Mouse (Mus musculus) lung, embryonic 16.5 days (tissue): Measurements from ENCODE around the gene Atp6v1fnb. TPM values are rescaled to one million over a fixed set of nuclear protein-coding genes. Genes with fewer than 3 reads are reported as not detected.

Experiments
- ATAC-seq: fragments of 200-750 bp; cut with Nextera tagmentation; 2 replicates; pipeline ENCODE4 v1.8.0; 2017; ENCODE audit warnings: low read depth, mild to moderate bottlenecking, moderate library complexity
- H3K27ac ChIP-seq: fragments of 300-500 bp; sonication (generic); 2 replicates; pipeline ENCODE4 v1.5.1; 2014; ENCODE audit warnings: mild to moderate bottlenecking, control low read depth, low read length
- H3K27me3 ChIP-seq: fragments of 300-500 bp; sonication (generic); 2 replicates; pipeline ENCODE4 v1.6.1; 2014; ENCODE audit warnings: low read depth, low read length, mixed read lengths; ENCODE audit not compliant: control insufficient read depth, insufficient read depth
- H3K36me3 ChIP-seq: fragments of 300-500 bp; sonication (generic); 2 replicates; pipeline ENCODE4 v1.6.1; 2014; ENCODE audit warnings: low read length; ENCODE audit not compliant: control insufficient read depth, insufficient read depth
- H3K4me1 ChIP-seq: fragments of 300-500 bp; sonication (generic); replicated peaks from 2 replicates; pipeline ENCODE4 v1.6.1; 2014; ENCODE audit warnings: low read length, mixed read lengths; ENCODE audit not compliant: control insufficient read depth, insufficient read depth
- H3K4me2 ChIP-seq: fragments of 300-500 bp; sonication (generic); 2 replicates; pipeline ENCODE4 v1.6.1; 2014; ENCODE audit warnings: low read depth, low read length, control low read depth
- H3K4me3 ChIP-seq: fragments of 300-500 bp; sonication (generic); 2 replicates; pipeline ENCODE4 v1.5.1; 2014; ENCODE audit warnings: mild to moderate bottlenecking, low read length, control low read depth
- H3K9ac ChIP-seq: fragments of 300-500 bp; sonication (generic); 2 replicates; pipeline ENCODE4 v1.6.1; 2014; ENCODE audit warnings: low read length, control low read depth
- H3K9me3 ChIP-seq: fragments of 300-500 bp; sonication (generic); 2 replicates; pipeline ENCODE4 v1.6.1; 2016; ENCODE audit warnings: low read length; ENCODE audit not compliant: control insufficient read depth
- WGBS: fragments of 180-500 bp; shearing (Covaris S2); extraction: QIAGEN DNeasy Blood & Tissue Kit; methylation state at CpG from one replicate; pipeline ENCODE4 v1.1.7; 2014; 5-methylcytosine and 5-hydroxymethylcytosine counted together
- polyA plus RNA-seq: library from polyadenylated mRNA; unstranded; fragments of >200 nt; fragmentation: Nextera tagmentation; extraction: Ambion mirVana; gene quantifications from 2 replicates; pipeline ENCODE4 v1.2.1, GENCODE M21; 2015

Gene Atp6v1fnb
- polyA plus RNA-seq, 1 experiment from 2014 or later = not detected

DNA sequence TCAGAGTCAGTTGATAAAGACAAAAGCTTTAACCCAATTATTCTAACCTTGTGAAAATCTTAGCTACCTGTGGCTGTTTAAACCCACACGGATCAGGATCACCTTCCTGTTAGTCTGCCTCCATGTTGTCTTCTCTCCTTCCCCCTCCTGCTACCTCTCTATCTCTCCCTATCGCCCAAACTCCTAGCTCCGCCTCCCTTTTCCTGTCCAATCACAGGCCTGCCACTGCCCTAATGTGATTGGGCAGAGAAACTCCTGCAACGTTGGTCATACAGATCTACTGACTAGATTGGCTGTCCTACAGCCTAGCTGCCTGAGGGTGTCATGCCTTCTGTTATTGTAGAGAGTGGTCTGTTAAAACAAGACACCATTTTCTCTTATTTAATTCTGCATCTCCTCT, 21.4 kb upstream of the Atp6v1fnb start:
- Histone ChIP-seq H3K36me3 (no peaks in the 10 kb centered on the region), H3K27me3 (no peaks in the 10 kb centered on the region), H3K4me2 (no peak overlapping the region), H3K27ac (no peak overlapping the region), H3K4me3 (no peak overlapping the region), H3K4me1 (no peaks in the 10 kb centered on the region), H3K9me3 (no peaks in the 10 kb centered on the region), H3K9ac (no peak overlapping the region)
- no peak for ATAC-seq
- WGBS = 27% methylated on average over 4 of the region's 4 CpGs

DNA sequence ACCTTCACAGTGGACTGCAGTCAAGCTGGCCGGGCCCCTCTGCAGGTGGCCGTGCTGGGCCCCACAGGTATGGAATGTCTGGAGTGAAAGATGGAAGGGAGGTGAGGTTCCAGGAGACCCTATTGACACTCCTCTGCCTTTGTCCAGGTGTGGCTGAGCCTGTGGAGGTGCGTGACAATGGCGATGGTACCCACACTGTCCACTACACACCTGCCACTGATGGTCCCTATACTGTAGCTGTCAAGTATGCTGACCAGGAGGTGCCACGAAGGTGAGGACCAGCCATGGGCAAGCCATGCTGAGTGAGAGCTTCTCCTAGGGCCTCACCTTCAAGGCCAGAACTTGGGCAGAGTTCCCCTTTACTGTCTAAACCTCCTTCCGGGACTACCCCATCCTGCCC, 20.6 kb upstream of the Atp6v1fnb start:
- no peaks in the 10 kb centered on the region for H3K36me3 ChIP-seq
- ATAC-seq = no peak
- H3K9ac ChIP-seq = no peak overlapping the region
- no peaks in the 10 kb centered on the region for H3K27me3 ChIP-seq
- H3K4me3 ChIP-seq = no peak overlapping the region
- H3K27ac ChIP-seq = no peak overlapping the region
- 90% methylated on average over 6 of the region's 6 CpGs for WGBS
- no peaks in the 10 kb centered on the region for H3K9me3 ChIP-seq
- no peaks in the 10 kb centered on the region for H3K4me1 ChIP-seq
- H3K4me2 ChIP-seq = no peak overlapping the region

DNA sequence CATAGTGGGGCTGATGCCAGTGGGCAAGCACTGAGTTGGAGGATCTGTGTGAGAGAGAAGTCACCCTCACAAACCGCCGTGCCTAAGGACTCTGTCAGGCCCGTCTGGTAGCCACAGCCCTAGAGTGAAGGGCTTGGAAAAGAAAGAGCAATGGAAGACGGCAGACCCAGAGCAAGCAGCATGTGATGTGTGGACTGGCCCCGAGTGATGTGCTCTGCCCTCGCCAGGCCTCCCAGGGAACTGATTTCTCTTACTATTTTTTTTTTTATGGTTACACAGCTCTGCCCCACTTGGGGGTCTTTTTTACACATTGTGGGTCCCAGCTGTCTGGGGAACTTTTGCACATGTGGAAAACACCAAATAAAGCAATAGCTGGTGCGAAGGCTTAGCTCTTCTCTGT, 9.7 kb upstream of the Atp6v1fnb start:
- Histone ChIP-seq H3K4me3 (no peak overlapping the region), H3K4me1 (no peaks in the 10 kb centered on the region), H3K27ac (no peak overlapping the region), H3K36me3 (no peaks in the 10 kb centered on the region; the same call in 1 of the 2 replicates), H3K9ac (no peak overlapping the region), H3K27me3 (no peaks in the 10 kb centered on the region), H3K4me2 (no peak overlapping the region), H3K9me3 (no peaks in the 10 kb centered on the region)
- 47% methylated on average over 7 of the region's 7 CpGs for WGBS
- ATAC-seq = no peak

DNA sequence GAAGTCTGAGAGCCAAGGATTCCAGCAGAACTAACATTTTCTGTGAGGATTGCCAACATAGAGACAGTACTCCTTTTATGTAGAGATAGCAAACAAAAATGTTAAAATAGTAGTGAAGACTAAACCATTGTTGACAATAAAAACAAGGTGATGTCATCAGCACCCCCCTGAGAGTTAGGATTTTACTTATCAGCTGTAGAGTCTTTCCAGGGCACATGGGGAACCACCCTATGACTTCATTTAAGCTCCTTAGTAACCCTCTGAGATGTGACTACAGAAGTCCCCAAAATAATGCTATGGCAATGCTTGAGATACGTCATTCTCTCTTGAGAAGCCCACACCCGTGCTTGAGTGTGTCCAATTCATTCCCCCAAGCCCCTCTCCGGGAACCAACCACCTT, 7.8 kb upstream of the Atp6v1fnb start:
- ATAC-seq = no peak
- Histone ChIP-seq H3K9me3 (no peaks in the 10 kb centered on the region), H3K27ac (no peak overlapping the region), H3K4me2 (no peak overlapping the region), H3K4me3 (no peak overlapping the region), H3K36me3 (no peaks in the 10 kb centered on the region; the same call in 1 of the 2 replicates), H3K27me3 (no peaks in the 10 kb centered on the region), H3K4me1 (peaks cover under 1% of the 10 kb centered on the region; the same call in 1 of the 2 replicates), H3K9ac (no peak overlapping the region)
- 54% methylated on average over 3 of the region's 3 CpGs for WGBS

DNA sequence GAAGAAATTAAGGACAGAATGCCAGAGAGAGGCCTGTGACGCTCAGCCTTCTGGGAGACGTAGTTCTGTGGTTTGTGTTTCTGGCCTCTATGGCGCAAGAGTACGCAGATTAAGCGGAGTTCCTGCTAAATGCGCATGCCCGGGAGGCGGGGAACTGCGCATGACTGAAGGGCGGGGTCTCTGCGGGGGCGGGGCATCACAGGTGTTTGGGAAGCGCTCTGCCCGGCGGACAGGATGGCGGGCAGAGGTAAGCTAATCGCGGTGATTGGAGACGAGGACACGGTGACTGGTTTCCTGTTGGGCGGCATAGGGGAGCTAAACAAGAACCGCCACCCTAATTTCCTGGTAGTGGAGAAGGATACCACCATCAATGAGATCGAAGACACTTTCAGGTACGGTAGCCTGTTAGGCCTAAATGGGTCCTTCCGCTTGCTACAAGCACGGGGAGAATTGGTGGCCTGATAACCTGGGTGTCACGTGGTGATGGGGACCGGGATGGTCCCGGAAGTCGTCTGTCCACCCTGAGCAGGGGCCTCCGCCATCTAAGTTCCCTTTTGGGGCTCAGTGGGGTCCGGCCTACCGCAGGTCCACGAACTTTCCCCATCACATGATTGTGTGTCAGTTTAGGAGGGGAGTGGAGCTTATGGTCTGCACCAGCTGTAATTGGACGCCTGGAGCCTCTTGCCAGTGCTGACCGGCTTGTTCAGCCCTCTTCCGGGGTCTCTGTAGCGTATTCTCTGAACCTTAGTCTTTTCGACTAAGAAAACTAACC, 3.5 kb upstream of the Atp6v1fnb start, which contains the start of gene Atp6v1f:
TSS of gene Atp6v1f (plus strand) at position 136 of the 772 bp plus-strand sequence.
- peak; percentile 95 for ATAC-seq
- Histone ChIP-seq H3K9ac (peak within 1 kb of the TSS; percentile 81), H3K36me3 (peaks cover 11% of the 10 kb centered on the region), H3K9me3 (no peaks in the 10 kb centered on the region), H3K27me3 (no peaks in the 10 kb centered on the region), H3K4me2 (peak within 1 kb of the TSS; percentile 82), H3K4me1 (peaks cover 5% of the 10 kb centered on the region; the same call in 1 of the 2 replicates), H3K4me3 (peak within 1 kb of the TSS; percentile 85), H3K27ac (peak within 1 kb of the TSS; percentile 59)
- under 1% methylated on average over 39 of the region's 39 CpGs for WGBS

DNA sequence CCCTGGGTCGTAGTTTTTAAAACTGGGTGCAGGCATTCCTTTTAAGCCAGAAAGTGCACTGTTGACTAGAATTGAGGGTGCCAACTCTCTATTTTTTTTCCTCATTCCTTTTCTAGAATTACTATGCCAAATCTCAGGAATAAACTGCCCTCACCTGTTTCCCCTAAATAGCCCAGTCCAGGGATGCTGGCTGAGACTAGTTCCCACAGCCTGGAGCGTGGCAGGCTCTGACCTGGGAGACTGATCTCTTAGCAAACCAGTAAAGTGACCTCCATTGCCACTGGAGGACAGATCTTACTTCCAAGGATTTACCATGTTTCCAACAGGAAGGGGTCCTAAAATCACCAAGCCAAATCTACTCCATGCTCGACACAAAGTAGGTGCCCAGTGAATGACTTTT, 2.4 kb upstream of the Atp6v1fnb start:
- peaks cover 11% of the 10 kb centered on the region for H3K36me3 ChIP-seq
- WGBS = 79% methylated on average over 3 of the region's 3 CpGs
- no peak for ATAC-seq
- no peaks in the 10 kb centered on the region for H3K27me3 ChIP-seq
- H3K9ac ChIP-seq = no peak overlapping the region
- H3K4me3 ChIP-seq = peak overlapping the region; percentile 85
- peaks cover 9% of the 10 kb centered on the region for H3K4me1 ChIP-seq
- H3K9me3 ChIP-seq = no peaks in the 10 kb centered on the region
- no peak overlapping the region for H3K27ac ChIP-seq
- peak overlapping the region; percentile 82 for H3K4me2 ChIP-seq

DNA sequence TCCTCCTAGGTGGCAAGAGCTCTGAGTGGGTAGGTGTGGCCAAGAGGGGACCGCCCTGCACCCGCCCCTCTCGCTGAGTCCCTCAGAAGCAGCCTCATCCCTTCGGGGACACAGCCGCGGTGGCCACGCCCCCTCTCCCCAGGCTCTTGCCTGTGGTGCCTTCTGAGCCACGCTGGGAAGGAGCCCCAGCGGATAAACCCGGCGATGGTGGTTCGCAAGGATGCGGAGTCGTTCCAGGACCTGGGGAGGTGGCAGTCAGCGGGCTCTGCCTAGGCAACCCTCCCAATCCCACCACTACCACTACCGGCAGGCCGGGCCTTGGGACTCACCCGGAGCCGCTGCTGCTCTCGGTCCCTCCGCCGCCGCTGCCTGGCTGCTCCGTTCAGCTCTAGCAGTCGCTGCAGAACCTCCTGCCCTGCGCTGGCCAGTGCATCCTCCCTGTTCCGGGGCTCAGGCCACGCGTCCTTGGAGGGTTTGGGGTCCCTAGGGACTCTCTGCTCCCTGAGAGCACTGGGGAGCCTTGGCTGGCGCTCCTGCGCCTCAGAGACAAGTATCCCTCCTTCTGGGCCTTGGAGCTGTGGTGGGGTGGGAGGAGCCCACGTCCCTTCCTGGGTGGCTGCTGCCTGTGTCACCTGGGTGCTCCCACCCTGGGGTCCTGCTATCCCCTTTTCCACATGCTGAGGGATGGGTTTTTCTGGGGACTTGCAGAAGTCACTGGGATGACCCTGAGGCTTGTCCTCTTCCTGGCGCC, 2.9 kb downstream of the Atp6v1fnb start:
- H3K4me2 ChIP-seq = peak overlapping the region; percentile 77
- no peaks in the 10 kb centered on the region for H3K9me3 ChIP-seq
- H3K27me3 ChIP-seq = no peaks in the 10 kb centered on the region; the same call in 1 of the 2 replicates
- H3K36me3 ChIP-seq = peaks cover 11% of the 10 kb centered on the region
- ATAC-seq = peak; percentile 97
- 3% methylated on average over 29 of the region's 33 CpGs for WGBS
- no peak overlapping the region for H3K27ac ChIP-seq
- peak overlapping the region; percentile 65 for H3K9ac ChIP-seq
- peak overlapping the region; percentile 55 for H3K4me3 ChIP-seq
- peaks cover 9% of the 10 kb centered on the region for H3K4me1 ChIP-seq

DNA sequence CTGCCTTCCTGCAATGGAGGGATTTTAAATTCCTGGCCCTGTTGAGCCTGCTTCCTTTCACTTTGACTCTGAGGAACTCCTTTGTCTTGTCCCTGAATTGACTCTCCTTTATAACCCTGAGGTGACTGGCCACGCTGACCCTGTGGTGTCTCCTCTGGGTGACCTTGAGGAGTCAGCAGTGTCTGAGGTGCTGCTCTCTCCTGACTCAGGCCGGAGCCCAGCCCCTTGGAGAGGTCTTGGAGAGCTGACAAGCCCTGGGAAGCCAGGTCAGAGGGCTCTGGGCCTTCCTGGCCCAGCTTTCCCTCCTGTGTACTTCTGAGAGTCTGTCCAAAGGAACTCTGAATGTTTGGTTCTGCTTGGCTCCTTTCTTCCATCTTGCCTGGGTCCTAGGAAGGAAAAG, 3.5 kb downstream of the Atp6v1fnb start:
- H3K9me3 ChIP-seq = no peaks in the 10 kb centered on the region
- H3K36me3 ChIP-seq = peaks cover 11% of the 10 kb centered on the region
- no peak overlapping the region for H3K4me3 ChIP-seq
- no peaks in the 10 kb centered on the region; the same call in 1 of the 2 replicates for H3K27me3 ChIP-seq
- ATAC-seq = no peak
- no peak overlapping the region for H3K4me2 ChIP-seq
- WGBS = 63% methylated on average over 2 of the region's 2 CpGs
- H3K27ac ChIP-seq = no peak overlapping the region
- no peak overlapping the region for H3K9ac ChIP-seq
- H3K4me1 ChIP-seq = peaks cover 9% of the 10 kb centered on the region

DNA sequence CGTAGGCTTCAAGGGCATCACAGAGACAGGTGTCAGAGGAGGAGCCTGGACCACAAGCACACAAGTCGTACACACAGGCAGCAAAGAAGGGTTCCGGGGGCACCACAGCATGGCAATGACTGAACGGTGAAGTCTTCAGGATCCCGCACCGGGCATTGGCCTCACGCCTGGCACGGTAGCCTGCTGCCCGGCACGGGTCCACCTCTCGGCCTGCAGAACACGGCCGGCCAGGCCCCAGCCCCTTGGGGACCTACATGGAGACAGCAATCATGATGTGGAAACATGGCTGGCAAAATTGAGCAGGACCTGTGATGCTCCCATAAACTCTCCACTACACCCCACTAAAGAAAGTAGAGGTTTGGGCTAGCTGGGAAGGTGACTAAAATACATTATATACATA, 11.5 kb downstream of the Atp6v1fnb start:
- Histone ChIP-seq H3K4me2 (no peak overlapping the region), H3K4me3 (no peak overlapping the region), H3K9ac (no peak overlapping the region), H3K27me3 (no peaks in the 10 kb centered on the region), H3K9me3 (no peaks in the 10 kb centered on the region), H3K4me1 (peaks cover 3% of the 10 kb centered on the region; the same call in 1 of the 2 replicates), H3K36me3 (no peaks in the 10 kb centered on the region), H3K27ac (no peak overlapping the region)
- WGBS = 91% methylated on average over 13 of the region's 13 CpGs
- no peak for ATAC-seq
